Mouse (Mus musculus): Measurements from ENCODE around the gene Notch4.

Gene Notch4

GRCm38 (mm10) chr17:34627943-34628643, 64.0 kb downstream of the Notch4 start, which contains the start of gene Ppt2:
TSS of gene Ppt2 (minus strand) at chr17:34628510.
- peak; percentile 73 for DNase-seq

- no peak for DNase-seq
Observed at GRCm38 (mm10) chr17:34628644-34628967, 64.5 kb downstream of the Notch4 start.

GRCm38 (mm10) chr17:34629221-34629751, 65.2 kb downstream of the Notch4 start, which contains the start of gene Prrt1:
TSS of gene Prrt1 (plus strand) at chr17:34629533.
- DNase-seq: no peak

- no peak for DNase-seq
Observed at GRCm38 (mm10) chr17:34629796-34630603, 65.9 kb downstream of the Notch4 start.

- no peak for DNase-seq
Observed at GRCm38 (mm10) chr17:34630761-34631301, 66.8 kb downstream of the Notch4 start.

- DNase-seq: no peak
Observed at GRCm38 (mm10) chr17:34631647-34632046, 67.6 kb downstream of the Notch4 start.

GRCm38 (mm10) chr17:34632261-34632691, 68.2 kb downstream of the Notch4 start:
- peak; percentile 88 for DNase-seq

GRCm38 (mm10) chr17:34635671-34636070, 71.6 kb downstream of the Notch4 start:
- DNase-seq: no peak

- no peak for DNase-seq
Observed at GRCm38 (mm10) chr17:34637459-34637858, 73.4 kb downstream of the Notch4 start.
